Mouse (Mus musculus) intestine, embryonic 14.5 days (tissue): Measurements from ENCODE around the gene Slc22a16. TPM values are rescaled to one million over a fixed set of nuclear protein-coding genes. Genes with fewer than 3 reads are reported as not detected.

Source experiments
- ATAC-seq: fragments of 200-750 bp; cut with Nextera tagmentation; replicated peaks from 2 replicates; pipeline ENCODE4 v1.8.0; 2017; ENCODE audit warnings: low read depth, moderate number of reproducible peaks, moderate TSS enrichment, moderate library complexity; ENCODE audit not compliant: low FRiP score, low TSS enrichment
- DNase-seq: peaks from one replicate; pipeline ENCODE4 v3.0.0-alpha.2; 2018; ENCODE audit warnings: low spot score
- H3K27ac ChIP-seq: fragments of 300-500 bp; sonication (generic); 2 replicates; pipeline ENCODE4 v1.5.1; 2014; ENCODE audit warnings: low read depth, mild to moderate bottlenecking, control low read depth
- H3K27me3 ChIP-seq: fragments of 300-500 bp; sonication (generic); replicated peaks from 2 replicates; pipeline ENCODE4 v1.6.1; 2014; ENCODE audit warnings: low read length, control low read depth; ENCODE audit not compliant: control insufficient read depth, insufficient read depth
- H3K36me3 ChIP-seq: fragments of 300-500 bp; sonication (generic); 2 replicates; pipeline ENCODE4 v1.6.1; 2014; ENCODE audit warnings: low read length, control low read depth; ENCODE audit not compliant: control insufficient read depth, insufficient read depth
- H3K4me1 ChIP-seq: fragments of 300-500 bp; sonication (generic); replicated peaks from 2 replicates; pipeline ENCODE4 v1.6.1; 2014; ENCODE audit warnings: low read length, control low read depth, mixed read lengths; ENCODE audit not compliant: control insufficient read depth, insufficient read depth
- H3K4me2 ChIP-seq: fragments of 300-500 bp; sonication (generic); 2 replicates; pipeline ENCODE4 v1.6.1; 2014; ENCODE audit warnings: low read length
- H3K4me3 ChIP-seq: fragments of 300-500 bp; sonication (generic); 2 replicates; pipeline ENCODE4 v1.5.1; 2014; ENCODE audit warnings: low read depth, low read length, control low read depth, mixed read lengths
- H3K9ac ChIP-seq: fragments of 300-500 bp; sonication (generic); 2 replicates; pipeline ENCODE4 v1.6.1; 2014; ENCODE audit warnings: mild to moderate bottlenecking, low read length
- H3K9me3 ChIP-seq: fragments of 300-500 bp; sonication (generic); 2 replicates; pipeline ENCODE4 v1.6.1; 2016; ENCODE audit warnings: low read length, control low read depth; ENCODE audit not compliant: control insufficient read depth
- WGBS: fragments of 180-500 bp; shearing (Covaris S2); extraction: QIAGEN DNeasy Blood & Tissue Kit; methylation state at CpG from one replicate; pipeline ENCODE4 v1.1.7; 2014; 5-methylcytosine and 5-hydroxymethylcytosine counted together
- polyA plus RNA-seq: library from polyadenylated mRNA; unstranded; fragments of >200 nt; fragmentation: Nextera tagmentation; extraction: Ambion mirVana; gene quantifications from 2 replicates; pipeline ENCODE4 v1.2.1, GENCODE M21; 2014

Slc22a16 gene
- polyA plus RNA-seq, 1 experiment from 2014 or later: not detected

DNA sequence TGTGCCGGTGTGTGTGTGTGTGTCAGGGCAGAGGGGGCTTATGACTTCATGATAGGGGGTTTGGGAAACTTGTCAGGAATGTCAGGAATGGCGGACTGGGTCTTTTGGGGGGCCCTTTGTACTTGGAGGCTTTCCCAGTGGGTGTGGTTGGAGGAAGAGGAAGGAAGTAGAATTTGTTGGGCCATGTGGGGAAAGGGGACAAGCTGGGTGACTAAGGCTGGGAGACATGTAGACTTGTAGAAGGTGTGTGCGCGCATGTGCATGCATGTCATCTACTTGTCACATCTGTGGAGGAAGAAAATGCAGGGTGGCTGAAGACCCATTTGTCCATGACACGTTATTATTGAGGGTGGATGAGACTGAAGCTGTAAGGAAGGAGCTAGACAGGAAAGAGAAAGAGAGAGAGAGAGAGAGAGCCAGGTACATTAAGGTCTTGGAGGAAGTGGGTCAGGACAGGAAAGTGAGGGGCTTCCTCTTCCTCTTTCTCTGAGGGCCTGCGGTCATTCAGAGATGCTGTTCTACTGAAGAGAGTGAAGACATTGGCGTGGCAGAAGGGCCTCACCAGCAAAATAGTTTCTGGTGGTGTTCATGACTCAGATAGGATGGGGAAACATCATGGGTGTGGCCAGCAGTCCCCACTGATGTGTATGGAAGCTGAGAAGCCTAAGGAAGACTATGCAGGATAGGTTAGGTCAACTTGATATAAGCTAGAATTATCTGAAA is 5.9 kb downstream of the Slc22a16 start:
- Histone ChIP-seq H3K4me2 (no peak overlapping the region), H3K4me3 (no peak overlapping the region), H3K36me3 (no peaks in the 10 kb centered on the region), H3K9me3 (no peaks in the 10 kb centered on the region), H3K27ac (no peak overlapping the region), H3K27me3 (no peaks in the 10 kb centered on the region), H3K4me1 (no peaks in the 10 kb centered on the region), H3K9ac (no peak overlapping the region)
- WGBS: 87% methylated on average over 7 of the region's 7 CpGs
- DNase-seq: no peak
- no peak for ATAC-seq

DNA sequence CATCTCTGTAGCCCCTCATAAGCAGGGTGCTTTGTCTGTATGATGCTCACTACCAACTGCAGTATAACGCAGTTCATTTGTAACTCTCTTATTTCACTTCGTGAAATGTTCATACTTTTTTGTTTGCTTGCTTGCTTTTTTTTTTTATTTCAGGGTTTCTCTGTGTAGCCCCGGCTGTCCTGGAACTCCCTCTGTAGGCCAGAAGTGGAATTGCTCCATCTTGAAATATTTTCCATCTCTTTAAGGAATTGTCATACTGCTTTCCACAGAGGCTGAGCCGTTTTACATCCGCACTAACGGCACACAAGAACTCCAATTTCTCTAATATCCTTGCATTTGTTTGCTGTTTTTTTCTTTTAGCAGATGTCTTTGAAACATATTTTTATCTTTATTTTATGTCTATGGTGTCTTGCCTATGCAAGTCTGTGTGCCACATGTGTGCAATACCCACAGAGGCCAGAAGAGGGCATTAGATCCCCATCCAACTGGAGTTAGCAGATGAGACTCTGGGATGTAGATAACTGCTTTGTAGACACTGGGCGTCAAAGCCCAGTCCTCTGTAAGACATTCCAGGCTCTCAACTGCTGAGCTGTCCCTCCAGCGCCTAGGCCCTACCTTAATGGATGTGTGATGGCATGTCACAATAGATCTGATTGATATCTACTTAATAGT is 13.6 kb downstream of the Slc22a16 start:
- Histone ChIP-seq H3K4me3 (no peak overlapping the region), H3K4me1 (no peaks in the 10 kb centered on the region), H3K27ac (no peak overlapping the region), H3K9me3 (no peaks in the 10 kb centered on the region), H3K36me3 (no peaks in the 10 kb centered on the region), H3K4me2 (no peak overlapping the region), H3K27me3 (no peaks in the 10 kb centered on the region), H3K9ac (no peak overlapping the region)
- WGBS: 77% methylated on average over 8 of the region's 8 CpGs
- ATAC-seq (no peak), DNase-seq (no peak)

DNA sequence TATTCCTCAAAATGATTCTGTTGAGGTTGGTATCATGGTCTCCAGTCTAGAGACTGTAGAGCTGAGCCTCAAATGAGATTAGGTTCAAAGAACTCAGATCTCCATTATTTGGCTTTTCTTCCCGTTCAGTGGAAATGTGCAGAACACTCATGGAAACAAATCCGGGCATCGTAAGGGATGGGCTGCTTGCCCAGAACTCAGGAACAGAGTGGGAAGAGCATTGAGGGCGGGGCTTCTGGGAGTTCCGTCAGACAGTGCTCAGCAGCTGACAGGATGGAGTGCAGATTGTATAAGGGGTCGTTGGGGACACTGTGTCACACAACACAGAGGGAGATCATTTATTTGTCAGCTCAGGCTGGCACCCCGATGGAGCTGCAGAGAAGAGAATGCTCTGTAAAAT is 22.1 kb downstream of the Slc22a16 start:
- H3K4me2 ChIP-seq: no peak overlapping the region
- H3K36me3 ChIP-seq: no peaks in the 10 kb centered on the region
- 56% methylated on average over 7 of the region's 7 CpGs for WGBS
- H3K4me3 ChIP-seq: no peak overlapping the region
- H3K27me3 ChIP-seq: no peaks in the 10 kb centered on the region
- no peak overlapping the region for H3K9ac ChIP-seq
- no peak for ATAC-seq
- no peaks in the 10 kb centered on the region for H3K4me1 ChIP-seq
- no peak for DNase-seq
- H3K27ac ChIP-seq: no peak overlapping the region
- no peaks in the 10 kb centered on the region for H3K9me3 ChIP-seq

DNA sequence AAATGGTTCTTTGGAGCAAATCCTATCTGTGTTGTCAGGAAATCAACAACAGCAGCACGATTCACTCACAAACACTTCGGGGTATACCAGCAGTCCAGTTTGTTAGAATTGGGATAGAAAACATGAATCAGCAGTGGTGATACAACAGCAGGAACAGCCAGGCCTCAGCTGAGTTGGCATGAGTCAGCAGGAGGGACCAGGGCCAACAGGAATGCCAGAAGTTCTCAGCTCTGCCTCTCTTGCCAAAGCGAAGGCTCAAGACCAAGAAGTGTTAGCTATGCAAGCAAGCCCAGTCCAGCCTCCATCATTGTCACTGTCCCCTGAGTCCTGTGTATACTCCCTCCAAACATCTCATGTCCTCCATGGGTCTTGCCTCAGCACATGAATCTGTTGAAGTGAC is 27.0 kb downstream of the Slc22a16 start:
- Histone ChIP-seq H3K4me2 (no peak overlapping the region), H3K4me3 (no peak overlapping the region), H3K9me3 (no peaks in the 10 kb centered on the region), H3K4me1 (no peaks in the 10 kb centered on the region), H3K27ac (no peak overlapping the region), H3K9ac (no peak overlapping the region), H3K36me3 (no peaks in the 10 kb centered on the region), H3K27me3 (no peaks in the 10 kb centered on the region)
- 86% methylated on average over 3 of the region's 3 CpGs for WGBS
- DNase-seq (no peak), ATAC-seq (no peak)

DNA sequence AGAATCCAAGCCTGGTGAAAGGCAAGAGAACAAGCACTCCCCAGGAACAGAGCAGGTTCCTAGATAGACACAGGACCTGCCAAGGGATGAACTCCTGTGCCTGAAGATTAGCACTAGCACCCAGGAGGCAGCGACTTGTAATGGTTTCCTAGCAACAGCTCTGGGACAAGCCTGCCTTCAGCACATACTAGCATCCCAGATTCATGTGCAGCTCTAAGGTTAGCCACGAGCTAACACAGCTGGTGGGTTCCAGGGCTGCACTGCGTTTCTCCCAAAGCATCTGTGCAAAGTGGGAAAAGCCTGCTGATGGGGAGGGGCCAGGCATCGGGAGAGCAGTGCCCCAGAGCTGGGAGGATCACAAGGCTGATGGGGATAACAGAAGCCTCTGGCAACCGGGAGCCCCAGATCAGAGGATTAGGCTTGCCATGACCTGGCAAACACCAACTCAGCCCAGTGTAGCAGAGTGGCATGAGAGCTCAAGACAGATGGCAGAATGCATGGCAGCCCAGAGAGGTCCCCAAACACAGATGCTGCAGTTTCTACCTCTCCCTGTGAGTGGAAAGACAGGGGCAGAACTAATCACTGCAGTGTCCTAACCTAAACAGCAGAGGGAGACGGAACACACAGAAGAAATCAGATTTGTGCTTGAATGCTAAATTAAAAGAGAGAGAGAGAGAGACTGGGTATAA is 34.7 kb downstream of the Slc22a16 start:
- H3K9ac ChIP-seq: no peak overlapping the region
- no peak overlapping the region for H3K4me2 ChIP-seq
- H3K9me3 ChIP-seq: peaks cover 9% of the 10 kb centered on the region; the same call in 1 of the 2 replicates
- H3K4me1 ChIP-seq: no peaks in the 10 kb centered on the region
- H3K27me3 ChIP-seq: no peaks in the 10 kb centered on the region
- H3K4me3 ChIP-seq: no peak overlapping the region
- H3K27ac ChIP-seq: no peak overlapping the region
- 58% methylated on average over 6 of the region's 6 CpGs for WGBS
- ATAC-seq (no peak), DNase-seq (no peak)
- H3K36me3 ChIP-seq: no peaks in the 10 kb centered on the region

DNA sequence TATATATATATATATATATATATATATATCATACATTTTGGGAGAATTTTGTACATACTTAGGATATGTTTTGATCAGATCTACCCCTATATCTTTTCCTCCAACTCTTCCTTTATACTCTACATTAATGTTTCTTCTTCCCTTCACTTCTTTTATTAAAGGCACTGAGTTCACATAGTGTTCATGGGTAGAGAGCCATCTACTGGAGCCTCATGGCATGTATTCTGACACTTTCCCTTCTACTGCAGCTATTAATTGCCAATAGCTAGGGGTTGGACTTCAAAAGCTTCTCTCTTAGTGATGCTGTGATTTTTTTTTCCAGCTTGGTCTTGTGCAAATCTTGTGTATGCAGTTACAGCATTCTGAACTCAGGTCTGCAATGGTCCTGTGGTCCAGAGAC is 47.8 kb downstream of the Slc22a16 start:
- Histone ChIP-seq H3K27ac (no peak overlapping the region), H3K27me3 (no peaks in the 10 kb centered on the region), H3K4me1 (no peaks in the 10 kb centered on the region), H3K9ac (no peak overlapping the region), H3K4me2 (no peak overlapping the region), H3K4me3 (no peak overlapping the region), H3K9me3 (no peaks in the 10 kb centered on the region), H3K36me3 (no peaks in the 10 kb centered on the region)
- ATAC-seq (no peak), DNase-seq (no peak)

DNA sequence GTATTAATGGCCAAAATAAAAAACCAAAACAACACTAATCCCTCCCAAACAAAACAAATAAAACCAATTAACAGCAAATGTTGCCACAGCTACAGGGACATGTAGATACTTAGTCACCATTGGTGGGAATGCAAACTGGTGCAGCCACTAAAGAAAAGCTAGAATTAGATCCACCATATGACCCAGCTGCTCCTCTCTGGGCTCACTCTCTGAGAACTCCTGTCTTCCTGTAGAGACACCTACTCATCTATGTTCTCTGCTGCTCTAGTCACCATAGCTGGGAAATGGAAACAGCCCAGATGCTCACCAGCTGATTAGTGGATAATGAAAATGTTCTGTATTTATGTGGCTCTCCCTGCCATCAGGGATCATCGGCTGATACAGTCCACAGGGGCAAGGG is 49.6 kb downstream of the Slc22a16 start:
- no peaks in the 10 kb centered on the region for H3K4me1 ChIP-seq
- ATAC-seq (no peak), DNase-seq (no peak)
- no peak overlapping the region for H3K27ac ChIP-seq
- H3K4me2 ChIP-seq: no peak overlapping the region
- no peaks in the 10 kb centered on the region for H3K27me3 ChIP-seq
- H3K9me3 ChIP-seq: no peaks in the 10 kb centered on the region
- no peak overlapping the region for H3K9ac ChIP-seq
- H3K36me3 ChIP-seq: no peaks in the 10 kb centered on the region
- H3K4me3 ChIP-seq: no peak overlapping the region
- WGBS: 55% methylated on average over 1 of the region's 1 CpGs

DNA sequence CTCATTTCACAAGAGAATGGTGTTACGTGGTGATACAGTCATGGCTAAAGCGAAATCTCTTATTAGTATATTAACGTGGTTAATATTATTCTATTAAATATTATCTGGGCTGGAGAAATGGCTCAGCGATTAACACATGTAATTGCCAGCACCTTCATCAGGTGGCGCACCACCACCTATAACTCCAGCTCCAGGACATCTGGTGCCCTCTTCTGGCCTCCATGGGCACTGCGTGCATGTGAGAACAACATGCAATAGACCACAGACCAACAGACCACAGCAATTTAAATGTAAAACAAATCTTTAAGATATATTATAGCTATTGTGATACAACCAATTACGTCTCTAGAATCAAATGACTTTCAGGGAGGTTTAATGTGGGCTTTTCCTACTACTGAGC is 59.0 kb downstream of the Slc22a16 start:
- DNase-seq (no peak), ATAC-seq (no peak)
- peak overlapping the region; percentile 16; the same call in 1 of the 2 replicates for H3K27ac ChIP-seq
- no peaks in the 10 kb centered on the region for H3K27me3 ChIP-seq
- 72% methylated on average over 7 of the region's 7 CpGs for WGBS
- no peak overlapping the region for H3K4me3 ChIP-seq
- 0 out of 2 replicates have a peak, but pooled peaks cover 4% of the 10 kb centered on the region for H3K9me3 ChIP-seq
- H3K9ac ChIP-seq: no peak overlapping the region
- peaks cover 6% of the 10 kb centered on the region for H3K4me1 ChIP-seq
- no peaks in the 10 kb centered on the region for H3K36me3 ChIP-seq
- H3K4me2 ChIP-seq: no peak overlapping the region
